Mouse (Mus musculus) lung, adult 2 months (tissue): Measurements from ENCODE around the gene Eml2.

Experiments
- CTCF ChIP-seq: fragments of 200-500 bp; IDR thresholded peaks from 2 replicates; pipeline ENCODE4 v1.5.1; 2011; ENCODE audit warnings: mild to moderate bottlenecking, low read length, control low read depth; ENCODE audit not compliant: insufficient read depth
- POLR2A ChIP-seq: fragments of 200-500 bp; IDR thresholded peaks from 2 replicates; pipeline ENCODE4 v1.6.1; 2011; ENCODE audit warnings: low read depth, mild to moderate bottlenecking, control low read depth, low read length, borderline replicate concordance; ENCODE audit errors: extremely low read depth

DNA sequence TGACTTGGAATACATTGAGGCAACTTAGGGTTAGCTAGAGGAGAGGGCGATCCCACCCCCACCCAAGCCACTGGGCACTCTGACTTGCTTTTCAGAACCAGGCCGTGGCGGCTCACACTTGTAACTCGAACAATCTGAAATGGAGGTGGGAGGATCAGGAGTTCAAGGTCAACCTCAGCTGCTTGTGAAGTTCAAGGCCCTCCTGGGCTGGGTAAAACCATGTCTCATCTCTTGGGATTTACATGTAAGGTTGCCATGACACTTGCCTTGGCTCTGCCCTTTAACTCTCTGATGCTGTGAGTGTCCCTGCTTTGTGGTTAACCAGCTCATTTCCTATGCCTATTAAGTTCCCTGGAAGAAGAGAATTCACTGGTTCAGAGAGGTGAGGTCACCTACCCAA, 33.3 kb downstream of the Eml2 start:
- no peak for TF ChIP-seq POLR2A
- TF ChIP-seq CTCF = no peak
